Mouse (Mus musculus) kidney, adult 2 months (tissue): ENCODE results near the gene Ncor2.

ENCODE experiments used
- CTCF ChIP-seq: fragments of 200-500 bp; conservative IDR thresholded peaks from 2 replicates; pipeline ENCODE4 v1.5.1; 2011; ENCODE audit warnings: low read depth, mild to moderate bottlenecking, control low read depth, low read length, moderate library complexity, mixed read lengths; ENCODE audit not compliant: insufficient read depth, insufficient read length
- POLR2A ChIP-seq: fragments of 200-500 bp; IDR thresholded peaks from one replicate; pipeline ENCODE4 v1.6.1; 2011; ENCODE audit warnings: low read depth, low read length, control low read depth

GRCm38 (mm10) chr5:125214064-125214463 lies 35.0 kb upstream of the Ncor2 start:
- TF ChIP-seq POLR2A, result no peak
- TF ChIP-seq CTCF, result no peak
